Comparison of ENCODE assay signal across 10 mouse cellular contexts in the genomic region with DNA sequence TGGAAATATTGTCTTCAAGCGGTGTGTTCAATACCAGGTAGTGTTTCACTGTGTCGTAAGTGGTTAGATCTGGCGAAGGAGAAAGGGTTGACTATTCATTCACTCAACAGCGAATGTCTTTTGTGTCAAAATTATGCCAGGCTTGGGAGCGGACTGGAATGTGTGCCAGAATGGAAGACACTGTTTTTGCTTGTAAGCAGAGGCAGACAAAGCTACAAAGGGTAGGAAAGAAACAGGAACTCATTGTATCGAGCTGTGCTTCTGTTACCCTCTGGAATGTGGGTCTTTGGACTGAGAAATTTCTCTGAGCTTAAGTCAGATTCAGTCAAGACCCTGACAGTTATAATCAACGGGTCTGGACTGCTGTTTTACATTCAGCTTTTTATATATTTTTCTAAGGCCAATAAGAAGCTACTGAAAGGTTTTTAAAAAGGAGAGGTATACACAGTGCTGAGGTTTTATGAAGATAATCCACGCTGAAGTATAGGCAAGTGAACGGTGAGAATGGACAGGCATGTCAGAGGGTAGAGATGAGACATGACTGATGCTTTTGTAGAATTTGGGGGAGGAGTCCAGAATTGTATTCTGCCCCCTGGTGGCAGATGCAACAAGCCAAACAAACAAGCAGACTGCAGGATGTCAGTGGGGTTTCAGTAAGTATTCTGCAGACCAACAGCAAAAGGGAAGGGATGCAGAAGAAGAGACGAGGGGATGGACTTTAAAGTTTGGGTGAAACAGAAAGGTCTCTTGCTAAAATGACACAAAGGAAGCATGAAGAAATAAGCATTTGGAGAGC. TPM values are rescaled to one million over a fixed set of nuclear protein-coding genes. Genes with fewer than 3 reads are reported as not detected.
A peak's percentile ranks its signal among the peaks of the same experiment; 100 is the strongest.
DNase-seq lines count a peak whose midpoint lies in the region; ATAC-seq and TF ChIP-seq lines count a peak whose summit lies in the region.
"Had no signal": no experiment of that assay in that cellular context is flagged by ENCODE, and none has a peak within 500 bp of the region (broad histone marks: within the 10 kb centered on the region; RNA-seq: fewer than 3 reads in every experiment).

No protein-coding gene starts in this region.

- WGBS in cerebellum, adult 2 months = 81% methylated on average over 10 of the region's 10 CpGs

- TF ChIP-seq POLR2A in cerebellum, adult 2 months (IDR thresholded peaks at IDR 0.05; ENCODE audit: borderline replicate concordance, insufficient read depth, low read length) = no peak

- ATAC-seq in megakaryocyte progenitor cell, adult 5-6 weeks (replicated peaks; ENCODE audit: poor library complexity) = peak; percentile 58
- ATAC-seq: forebrain, embryonic 16.5 days had no signal

- no peaks in the 10 kb centered on the region for H3K4me1 ChIP-seq in cerebellum, adult 2 months (ENCODE audit: control insufficient read depth, insufficient read depth, low read length)

- H3K4me3 ChIP-seq in cerebellum, adult 2 months (replicated peaks; ENCODE audit: insufficient read depth, low read depth, low read length) = no peak overlapping the region
- no peak overlapping the region for H3K4me3 ChIP-seq in layer of hippocampus, adult 2 months

- TF ChIP-seq CTCF in cerebellum, adult 2 months (IDR thresholded peaks at IDR 0.05; ENCODE audit: borderline replicate concordance, insufficient read depth, low read depth, low read length) = peak; percentile 34; the same call in 1 of the 2 replicates
- TF ChIP-seq CTCF in layer of hippocampus, adult 2 months (conservative IDR thresholded peaks at IDR 0.05) = peak; percentile 80

- no peaks in the 10 kb centered on the region for H3K27me3 ChIP-seq in cerebellum, adult 2 months (ENCODE audit: control insufficient read depth, insufficient read depth, low read length)

- no peak overlapping the region for H3K27ac ChIP-seq in cerebellum, adult 2 months (ENCODE audit: insufficient read depth, low read length)
- H3K27ac ChIP-seq in layer of hippocampus, adult 2 months = peak overlapping the region; percentile 54

- no peak for DNase-seq in cerebellum, adult 2 months
- no peak for DNase-seq in cerebellum, adult 11-12 months
- DNase-seq in layer of hippocampus, adult 2 months (ENCODE audit: low spot score in 2 of 2) = no peak
- DNase-seq in layer of hippocampus, postnatal 36 days = no peak
- DNase-seq in ES-CJ7 (ENCODE audit: low read depth, low spot score) = peak; percentile 55
- no peak for DNase-seq in T-cell, adult 2 months (ENCODE audit: low spot score)
- DNase-seq in gastrocnemius, postnatal 4 days (ENCODE audit: low spot score in 2 of 2) = no peak

RNA-seq across cellular contexts. Expression of a gene that starts 17.2 kb away (rescaled TPM):
- 53.2 and 57.1 TPM in 2 replicates for polyA plus RNA-seq in cerebellum, adult 2 months (2012; rRNA removed)
- 10 to 100 TPM; 38.0 to 42.9 TPM for total RNA-seq in layer of hippocampus, adult 2 months (2021)
- total RNA-seq in layer of hippocampus, postnatal 36 days (2021) = 10 to 100 TPM; 35.1 to 41.0 TPM
- total RNA-seq in megakaryocyte progenitor cell, adult 5-6 weeks (2015) = 1.6 and 2.5 TPM in 2 replicates
- 0.29 and 4.1 TPM in 2 replicates for total RNA-seq in megakaryocyte progenitor cell, adult 5-6 weeks (2017)
- total RNA-seq in gastrocnemius, postnatal 4 days (2021) = 1 to 10 TPM; 4.1 to 6.7 TPM

RNA-seq across cellular contexts. Expression of a gene that starts 17.4 kb away (rescaled TPM):
- 2.4 and 3.2 TPM in 2 replicates for polyA plus RNA-seq in cerebellum, adult 2 months (2012; rRNA removed)
- total RNA-seq in layer of hippocampus, adult 2 months (2021) = 1 to 10 TPM in 1 of 2 experiments, under 1 TPM in 1; 0.79 to 1.1 TPM
- total RNA-seq in layer of hippocampus, postnatal 36 days (2021) = 1 to 10 TPM in 1 of 2 experiments, under 1 TPM in 1; 0.73 to 1.2 TPM
- total RNA-seq in megakaryocyte progenitor cell, adult 5-6 weeks (2015) = 2.1 and 2.6 TPM in 2 replicates
- 3.7 and 4.1 TPM in 2 replicates for total RNA-seq in megakaryocyte progenitor cell, adult 5-6 weeks (2017)
- 1 to 10 TPM; 8.0 to 8.4 TPM for total RNA-seq in gastrocnemius, postnatal 4 days (2021)

RNA-seq across cellular contexts. Expression of a gene that starts 19.7 kb away (rescaled TPM):
- polyA plus RNA-seq in cerebellum, adult 2 months (2012; rRNA removed) = 1.6 and 1.9 TPM in 2 replicates
- total RNA-seq in layer of hippocampus, adult 2 months (2021) = 1 to 10 TPM in 1 of 2 experiments, under 1 TPM in 1; 0.36 to 1.0 TPM
- total RNA-seq in layer of hippocampus, postnatal 36 days (2021) = under 1 TPM; 0.20 TPM
- total RNA-seq in megakaryocyte progenitor cell, adult 5-6 weeks (2015) = not detected in 2 replicates
- total RNA-seq in megakaryocyte progenitor cell, adult 5-6 weeks (2017) = not detected in 2 replicates
- total RNA-seq in gastrocnemius, postnatal 4 days (2021) = under 1 TPM; 0.10 to 0.34 TPM
- polyA plus RNA-seq: C2C12 had no signal

Comparison
In these comparisons a context has a peak if more than half of its experiments do, and no peak if none do; other contexts are left out.
1. RNA of a gene that starts 17.2 kb away (total RNA-seq): 38.0 to 42.9 TPM in layer of hippocampus, adult 2 months and 35.1 to 41.0 TPM in layer of hippocampus, postnatal 36 days; 4.1 to 6.7 TPM in gastrocnemius, postnatal 4 days and 0.29 to 4.1 TPM in megakaryocyte progenitor cell, adult 5-6 weeks; every median in the first group is over 4 times any median in the second.